Mouse (Mus musculus) myocyte (in vitro differentiated cells): ENCODE measurements at regions not wholly inside any gene's neighbourhood (a gene's known extent, or its start where the extent isn't known, plus 50 kb on each side); places are given as distances from the start of the nearest gene placed in this dataset.

ENCODE experiments used
- H3K27me3 ChIP-seq: one replicate; pipeline ENCODE4 v1.6.1; 2011; ENCODE audit not compliant: control insufficient read depth, insufficient read depth, insufficient read length
- H3K36me3 ChIP-seq: one replicate; pipeline ENCODE4 v1.6.1; 2011; ENCODE audit not compliant: control insufficient read depth, insufficient read depth
- H3K4me2 ChIP-seq: one replicate; pipeline ENCODE4 v1.6.1; 2011; ENCODE audit warnings: low read depth, control low read depth
- H3K4me3 ChIP-seq: one replicate; pipeline ENCODE4 v1.5.1; 2011; ENCODE audit warnings: mild to moderate bottlenecking, control low read depth, moderate library complexity
- H3K79me2 ChIP-seq: one replicate; pipeline ENCODE4 v1.6.1; 2011; ENCODE audit not compliant: control insufficient read depth, insufficient read depth
- H3ac ChIP-seq: one replicate; pipeline ENCODE4 v1.6.1; 2011; ENCODE audit not compliant: control insufficient read depth, insufficient read length
- CEBPB ChIP-seq: IDR thresholded peaks from 2 replicates; pipeline ENCODE4 v1.6.1; 2011; ENCODE audit warnings: mild to moderate bottlenecking, moderate library complexity; ENCODE audit not compliant: poor library complexity, insufficient read depth, severe bottlenecking
- E2F4 ChIP-seq: IDR thresholded peaks from one replicate; pipeline ENCODE4 v1.6.1; 2011; ENCODE audit warnings: mild to moderate bottlenecking, control low read depth, moderate library complexity; ENCODE audit not compliant: insufficient read depth
- MAX ChIP-seq: IDR thresholded peaks from one replicate; pipeline ENCODE4 v1.6.1; 2011; ENCODE audit warnings: low read depth, mild to moderate bottlenecking, control low read depth
- MYOD1 ChIP-seq, 3 experiments: IDR thresholded peaks; one replicate each; pipeline ENCODE4 v1.6.1; 2011; ENCODE audit warnings: control low read depth in 2 of 3, low read depth in 2 of 3, mild to moderate bottlenecking in 2 of 3, moderate library complexity in 1 of 3; ENCODE audit not compliant: insufficient read length in 2 of 3, control insufficient read depth in 1 of 3
- MYOG ChIP-seq, 3 experiments: IDR thresholded peaks; one replicate each; pipeline ENCODE4 v1.6.1; 2011; ENCODE audit warnings: control low read depth in 2 of 3, low read depth in 2 of 3, mild to moderate bottlenecking in 2 of 3; ENCODE audit not compliant: insufficient read length in 2 of 3, control insufficient read depth in 1 of 3, insufficient read depth in 1 of 3
- POLR2A ChIP-seq: IDR thresholded peaks from one replicate; pipeline ENCODE4 v1.6.1; 2011; ENCODE audit warnings: low read depth, mild to moderate bottlenecking, control low read depth, moderate library complexity; ENCODE audit not compliant: insufficient read length
- POLR2AphosphoS2 ChIP-seq: IDR thresholded peaks from one replicate; pipeline ENCODE4 v1.6.1; 2011; ENCODE audit warnings: low read depth, control low read depth; ENCODE audit not compliant: insufficient read length
- REST ChIP-seq: IDR thresholded peaks from one replicate; pipeline ENCODE4 v1.6.1; 2011; ENCODE audit warnings: mild to moderate bottlenecking, control low read depth, moderate library complexity; ENCODE audit not compliant: insufficient read depth, insufficient read length
- SRF ChIP-seq: IDR thresholded peaks from one replicate; pipeline ENCODE4 v1.6.1; 2011; ENCODE audit warnings: low read depth; ENCODE audit not compliant: control insufficient read depth, insufficient read length
- TCF12 ChIP-seq: IDR thresholded peaks from one replicate; pipeline ENCODE4 v1.6.1; 2011; ENCODE audit warnings: mild to moderate bottlenecking, control low read depth; ENCODE audit not compliant: poor library complexity, insufficient read depth, severe bottlenecking
- TCF3 ChIP-seq: IDR thresholded peaks from one replicate; pipeline ENCODE4 v1.6.1; 2011; ENCODE audit warnings: low read depth, control low read depth; ENCODE audit not compliant: insufficient read length
- USF1 ChIP-seq: IDR thresholded peaks from one replicate; pipeline ENCODE4 v1.6.1; 2011; ENCODE audit warnings: low read depth, mild to moderate bottlenecking, control low read depth, moderate library complexity

DNA sequence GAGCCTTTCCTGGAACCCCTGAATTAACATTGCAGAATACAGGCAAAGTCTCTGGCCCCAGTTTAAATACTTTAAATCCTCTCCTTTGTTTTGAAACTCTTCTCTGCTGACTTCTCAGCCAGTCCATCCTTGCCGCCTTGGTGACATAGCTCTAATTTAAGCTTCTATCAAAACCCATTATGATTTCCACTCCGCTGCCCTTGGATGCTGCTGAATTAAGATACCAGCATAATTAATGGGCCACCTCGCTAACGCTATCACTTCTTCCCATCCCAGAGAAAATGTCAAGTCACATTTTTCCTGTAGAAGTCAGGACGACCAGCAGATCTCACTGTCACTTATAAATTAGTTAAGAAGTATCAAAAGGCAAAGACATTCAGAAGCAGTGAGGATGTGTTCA is 556.1 kb upstream of the Jmjd1c start:
- H3ac ChIP-seq, result no peak overlapping the region
- H3K36me3 ChIP-seq, result no peaks in the 10 kb centered on the region
- no peaks in the 10 kb centered on the region for H3K79me2 ChIP-seq
- no peak overlapping the region for H3K4me2 ChIP-seq
- no peak for TF ChIP-seq SRF
- TF ChIP-seq POLR2A, result no peak
- TF ChIP-seq POLR2AphosphoS2, result no peak
- TF ChIP-seq TCF3, result no peak
- TF ChIP-seq TCF12, result no peak
- TF ChIP-seq E2F4, result no peak
- no peak for TF ChIP-seq MYOD1 (IDR thresholded peaks at IDR 0.05; ENCODE audit: control insufficient read depth in 1 of 3, insufficient read length in 2 of 3, low read depth in 2 of 3)
- TF ChIP-seq REST, result no peak
- TF ChIP-seq CEBPB, result no peak
- no peak for TF ChIP-seq MYOG (IDR thresholded peaks at IDR 0.05; ENCODE audit: control insufficient read depth in 1 of 3, insufficient read depth in 1 of 3, insufficient read length in 2 of 3, low read depth in 2 of 3)
- no peak for TF ChIP-seq USF1
- no peak for TF ChIP-seq MAX
- H3K4me3 ChIP-seq, result no peak overlapping the region
- no peaks in the 10 kb centered on the region for H3K27me3 ChIP-seq

DNA sequence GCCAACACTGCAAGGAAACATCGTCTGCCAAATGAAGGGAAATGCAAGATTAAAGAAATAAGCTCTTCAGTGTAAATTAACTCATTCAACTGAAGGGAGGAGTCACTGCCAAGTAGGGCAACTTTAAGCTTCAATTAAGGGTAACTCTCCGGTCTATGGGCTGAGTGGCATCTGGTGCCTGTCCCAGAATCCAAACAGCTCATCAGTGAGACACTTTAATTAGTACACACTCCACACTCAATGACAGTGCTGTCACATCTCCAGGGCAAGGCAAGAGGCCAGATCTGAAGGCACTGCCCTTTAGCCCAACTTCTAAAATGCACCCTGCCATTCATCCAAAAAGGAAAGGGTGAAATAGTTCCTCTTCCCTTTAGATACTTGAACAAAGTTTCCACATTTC is 549.3 kb upstream of the Jmjd1c start:
- Histone ChIP-seq H3ac (no peak overlapping the region), H3K27me3 (no peaks in the 10 kb centered on the region), H3K36me3 (no peaks in the 10 kb centered on the region), H3K79me2 (no peaks in the 10 kb centered on the region), H3K4me2 (no peak overlapping the region), H3K4me3 (no peak overlapping the region)
- TF ChIP-seq REST (no peak), POLR2A (no peak), MAX (no peak), CEBPB (no peak), USF1 (no peak), TCF3 (no peak), POLR2AphosphoS2 (no peak), MYOD1 (IDR thresholded peaks at IDR 0.05; ENCODE audit: control insufficient read depth in 1 of 3, insufficient read length in 2 of 3, low read depth in 2 of 3) (no peak), E2F4 (no peak), SRF (no peak), MYOG (IDR thresholded peaks at IDR 0.05; ENCODE audit: control insufficient read depth in 1 of 3, insufficient read depth in 1 of 3, insufficient read length in 2 of 3, low read depth in 2 of 3) (no peak)

DNA sequence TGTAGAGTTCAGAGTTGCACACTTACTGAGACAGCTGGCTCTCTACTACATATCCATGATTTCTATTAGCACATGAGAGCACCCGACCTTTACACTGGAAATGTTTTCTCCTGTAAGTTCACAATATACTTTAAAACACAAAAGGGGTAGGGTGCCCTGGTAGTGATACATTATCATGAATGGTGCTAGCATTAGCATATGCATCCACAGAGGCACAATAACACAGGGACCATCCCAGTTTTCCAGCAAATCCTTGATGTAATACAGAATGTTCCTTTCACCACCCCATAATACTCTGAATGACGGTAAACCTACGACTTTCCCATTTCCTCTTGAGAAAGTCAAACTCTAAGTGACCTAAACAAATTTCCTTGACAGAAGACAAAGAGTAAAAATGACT is 548.3 kb upstream of the Jmjd1c start:
- TF ChIP-seq MAX, result no peak
- no peaks in the 10 kb centered on the region for H3K27me3 ChIP-seq

DNA sequence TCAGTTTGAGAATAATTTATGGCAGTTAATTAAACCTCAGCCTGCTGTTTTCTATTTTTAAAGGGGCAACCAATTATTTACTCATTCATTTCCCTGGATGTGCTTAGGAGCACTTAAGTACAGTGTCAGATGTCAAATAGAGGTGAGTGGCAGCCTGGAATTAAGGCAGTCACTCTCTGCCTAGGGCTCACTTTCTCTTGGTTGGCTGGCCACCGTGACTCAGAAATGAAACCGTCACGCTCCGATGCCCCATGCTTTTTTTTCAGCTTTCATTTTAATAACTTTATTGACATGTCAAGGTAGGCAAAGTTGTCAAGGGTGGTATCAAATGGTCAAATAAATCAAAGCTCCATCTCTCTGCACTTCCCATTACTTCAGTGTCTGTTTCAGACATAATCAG is 547.9 kb upstream of the Jmjd1c start:
- Histone ChIP-seq H3ac (no peak overlapping the region), H3K4me2 (no peak overlapping the region), H3K79me2 (no peaks in the 10 kb centered on the region), H3K27me3 (no peaks in the 10 kb centered on the region), H3K36me3 (no peaks in the 10 kb centered on the region), H3K4me3 (no peak overlapping the region)
- TF ChIP-seq TCF3 (no peak), POLR2A (no peak), TCF12 (no peak), CEBPB (no peak), POLR2AphosphoS2 (no peak), E2F4 (no peak), MYOG (IDR thresholded peaks at IDR 0.05; ENCODE audit: control insufficient read depth in 1 of 3, insufficient read depth in 1 of 3, insufficient read length in 2 of 3, low read depth in 2 of 3) (no peak), USF1 (no peak), MAX (no peak), SRF (no peak)

More for the DNA sequence above, 548.3 kb upstream of the Jmjd1c start:
- Histone ChIP-seq H3K36me3 (no peaks in the 10 kb centered on the region), H3ac (no peak overlapping the region), H3K4me3 (no peak overlapping the region), H3K79me2 (no peaks in the 10 kb centered on the region), H3K4me2 (no peak overlapping the region)

DNA sequence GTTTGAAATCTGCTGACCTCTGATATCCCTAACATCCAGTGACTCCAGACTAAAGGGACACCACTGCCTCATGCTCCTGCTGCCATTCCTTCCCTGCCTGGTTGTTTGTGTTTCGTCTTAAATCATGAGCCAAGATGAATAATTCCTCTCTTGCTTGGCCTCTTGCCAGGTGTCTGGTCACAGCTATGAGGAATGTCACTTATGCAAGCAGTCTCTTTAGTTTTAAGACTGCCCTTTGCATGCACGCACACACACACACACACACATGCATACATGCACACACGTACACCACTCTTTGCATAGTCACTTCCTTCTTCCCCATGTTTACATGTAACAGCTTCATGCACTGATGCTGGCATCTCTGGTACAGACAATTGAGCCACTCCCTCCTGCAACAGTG is 543.0 kb upstream of the Jmjd1c start:
- Histone ChIP-seq H3ac (no peak overlapping the region), H3K36me3 (no peaks in the 10 kb centered on the region), H3K27me3 (no peaks in the 10 kb centered on the region), H3K4me2 (no peak overlapping the region), H3K79me2 (no peaks in the 10 kb centered on the region), H3K4me3 (no peak overlapping the region)
- TF ChIP-seq TCF3 (no peak), E2F4 (no peak), MYOD1 (IDR thresholded peaks at IDR 0.05; ENCODE audit: control insufficient read depth in 1 of 3, insufficient read length in 2 of 3, low read depth in 2 of 3) (no peak), MYOG (IDR thresholded peaks at IDR 0.05; ENCODE audit: control insufficient read depth in 1 of 3, insufficient read depth in 1 of 3, insufficient read length in 2 of 3, low read depth in 2 of 3) (no peak), MAX (no peak), CEBPB (no peak), REST (no peak), POLR2AphosphoS2 (no peak), POLR2A (no peak)
